Mouse (Mus musculus) kidney, embryonic 14.5 days (tissue): ENCODE results near the gene Chpf. TPM values are rescaled to one million over a fixed set of nuclear protein-coding genes. Genes with fewer than 3 reads are reported as not detected.

ENCODE experiments used
- ATAC-seq: fragments of 200-750 bp; cut with Nextera tagmentation; 2 replicates; pipeline ENCODE4 v1.8.0; 2017; ENCODE audit warnings: moderate number of reproducible peaks, mild to moderate bottlenecking, moderate TSS enrichment, moderate library complexity; ENCODE audit not compliant: low FRiP score, low TSS enrichment
- H3K27ac ChIP-seq: fragments of 300-500 bp; sonication (generic); 2 replicates; pipeline ENCODE4 v1.5.1; 2014; ENCODE audit warnings: low read depth, mild to moderate bottlenecking, low read length, moderate library complexity, mixed read lengths
- H3K27me3 ChIP-seq: fragments of 300-500 bp; sonication (generic); 2 replicates; pipeline ENCODE4 v1.6.1; 2014; ENCODE audit warnings: mild to moderate bottlenecking, low read length; ENCODE audit not compliant: control insufficient read depth, insufficient read depth
- H3K36me3 ChIP-seq: fragments of 300-500 bp; sonication (generic); 2 replicates; pipeline ENCODE4 v1.6.1; 2014; ENCODE audit warnings: low read length, mixed read lengths; ENCODE audit not compliant: control insufficient read depth, insufficient read depth
- H3K4me1 ChIP-seq: fragments of 300-500 bp; sonication (generic); 2 replicates; pipeline ENCODE4 v1.6.1; 2014; ENCODE audit warnings: low read length, mixed read lengths; ENCODE audit not compliant: control insufficient read depth, insufficient read depth
- H3K4me2 ChIP-seq: fragments of 300-500 bp; sonication (generic); replicated peaks from 2 replicates; pipeline ENCODE4 v1.6.1; 2014; ENCODE audit warnings: low read depth, mild to moderate bottlenecking, low read length
- H3K4me3 ChIP-seq: fragments of 300-500 bp; sonication (generic); 2 replicates; pipeline ENCODE4 v1.5.1; 2014; ENCODE audit warnings: mild to moderate bottlenecking, low read length
- H3K9ac ChIP-seq: fragments of 300-500 bp; sonication (generic); 2 replicates; pipeline ENCODE4 v1.6.1; 2014; ENCODE audit warnings: low read depth, mild to moderate bottlenecking, low read length, moderate library complexity
- H3K9me3 ChIP-seq: fragments of 300-500 bp; sonication (generic); 2 replicates; pipeline ENCODE4 v1.6.1; 2016; ENCODE audit warnings: low read length; ENCODE audit not compliant: control insufficient read depth
- WGBS: fragments of 180-500 bp; shearing (Covaris S2); extraction: QIAGEN DNeasy Blood & Tissue Kit; methylation state at CpG from one replicate; pipeline ENCODE4 v1.1.7; 2014; 5-methylcytosine and 5-hydroxymethylcytosine counted together
- polyA plus RNA-seq: library from polyadenylated mRNA; unstranded; fragments of >200 nt; fragmentation: Nextera tagmentation; extraction: Ambion mirVana; gene quantifications from 2 replicates; pipeline ENCODE4 v1.2.1, GENCODE M21; 2014

The Chpf gene
- polyA plus RNA-seq, 1 experiment from 2014 or later = 41.4 TPM

GRCm38 (mm10) chr1:75487040-75487404 is 7.9 kb upstream of the Chpf start:
- peak overlapping the region; percentile 82 for H3K4me2 ChIP-seq
- 3% methylated on average over 13 of the region's 13 CpGs for WGBS
- H3K9me3 ChIP-seq = no peaks in the 10 kb centered on the region
- ATAC-seq = peak; percentile 14
- peaks cover 4% of the 10 kb centered on the region; the same call in 1 of the 2 replicates for H3K4me1 ChIP-seq
- peak overlapping the region; percentile 52 for H3K4me3 ChIP-seq
- H3K27me3 ChIP-seq = peaks cover 53% of the 10 kb centered on the region
- H3K27ac ChIP-seq = no peak overlapping the region
- peaks cover 21% of the 10 kb centered on the region for H3K36me3 ChIP-seq
- H3K9ac ChIP-seq = peak overlapping the region; percentile 45

- Histone ChIP-seq H3K4me2 (peak overlapping the region; percentile 82; the same call in 1 of the 2 replicates), H3K9ac (no peak overlapping the region), H3K36me3 (peaks cover 18% of the 10 kb centered on the region), H3K4me3 (peak overlapping the region; percentile 52; the same call in 1 of the 2 replicates), H3K27me3 (peaks cover 57% of the 10 kb centered on the region), H3K27ac (no peak overlapping the region), H3K9me3 (no peaks in the 10 kb centered on the region), H3K4me1 (peaks cover 4% of the 10 kb centered on the region; the same call in 1 of the 2 replicates)
- WGBS = 5% methylated on average over 24 of the region's 24 CpGs
- no peak for ATAC-seq
These were observed 7.5 kb upstream of the Chpf start for GRCm38 (mm10) chr1:75486561-75486960.

DNA sequence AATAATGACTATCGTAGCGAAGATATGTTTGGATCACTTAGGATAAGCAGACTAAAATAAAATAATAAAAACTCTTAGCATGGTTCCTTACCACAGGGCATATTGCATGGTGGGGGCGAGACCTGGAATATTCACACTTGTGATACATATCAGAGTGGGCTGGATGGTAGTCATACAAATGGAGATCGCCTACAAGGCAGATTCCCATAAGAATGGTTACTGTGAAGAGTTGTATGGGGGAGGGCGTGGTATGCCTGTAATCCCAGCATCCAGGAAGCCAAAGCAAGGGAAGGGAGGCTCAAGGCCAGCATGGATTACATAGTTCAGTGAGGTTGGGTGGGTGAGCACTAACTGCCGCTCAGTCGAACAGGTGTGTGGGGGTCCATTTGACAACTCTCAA is 1.6 kb upstream of the Chpf start:
- peaks cover 14% of the 10 kb centered on the region for H3K4me1 ChIP-seq
- ATAC-seq = no peak
- no peak overlapping the region for H3K27ac ChIP-seq
- WGBS = 85% methylated on average over 7 of the region's 7 CpGs
- peaks cover 11% of the 10 kb centered on the region for H3K36me3 ChIP-seq
- no peak overlapping the region for H3K9ac ChIP-seq
- H3K4me3 ChIP-seq = no peak overlapping the region
- H3K27me3 ChIP-seq = peaks cover 45% of the 10 kb centered on the region
- no peaks in the 10 kb centered on the region for H3K9me3 ChIP-seq
- H3K4me2 ChIP-seq = no peak overlapping the region

- Histone ChIP-seq H3K27ac (no peak overlapping the region), H3K4me1 (peaks cover 14% of the 10 kb centered on the region), H3K4me3 (peak overlapping the region; percentile 80), H3K4me2 (peak overlapping the region; percentile 84), H3K36me3 (peaks cover 18% of the 10 kb centered on the region), H3K9ac (no peak overlapping the region; the same call in 1 of the 2 replicates), H3K9me3 (no peaks in the 10 kb centered on the region), H3K27me3 (peaks cover 40% of the 10 kb centered on the region)
- 14% methylated on average over 13 of the region's 13 CpGs for WGBS
- no peak for ATAC-seq
These were observed 929 bp upstream of the Chpf start for GRCm38 (mm10) chr1:75480036-75480435.

DNA sequence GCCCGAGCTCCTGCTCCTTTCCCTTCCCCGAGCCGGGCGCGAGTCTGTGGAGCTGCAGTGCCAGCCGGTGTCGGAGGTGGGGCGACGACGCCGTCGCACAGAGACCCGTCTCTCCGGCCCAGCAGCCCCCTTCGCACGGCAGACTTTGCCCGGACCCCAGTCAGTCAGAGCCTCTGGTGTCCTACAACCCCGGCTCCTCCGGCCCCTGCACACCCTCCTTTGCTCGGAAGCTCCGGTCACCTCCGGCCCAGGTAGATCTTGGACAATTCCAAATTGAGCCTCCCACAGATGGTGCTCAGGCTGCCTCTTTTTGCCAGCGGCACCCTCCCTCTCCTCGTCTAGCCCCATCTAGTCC is 505 bp upstream of the Chpf start:
- peak overlapping the region; percentile 80 for H3K4me3 ChIP-seq
- no peak; the same call in 1 of the 2 replicates for ATAC-seq
- H3K9ac ChIP-seq = no peak overlapping the region; the same call in 1 of the 2 replicates
- H3K9me3 ChIP-seq = no peaks in the 10 kb centered on the region
- peak overlapping the region; percentile 84 for H3K4me2 ChIP-seq
- WGBS = 2% methylated on average over 24 of the region's 24 CpGs
- H3K4me1 ChIP-seq = peaks cover 14% of the 10 kb centered on the region
- H3K36me3 ChIP-seq = peaks cover 23% of the 10 kb centered on the region
- H3K27ac ChIP-seq = no peak overlapping the region
- H3K27me3 ChIP-seq = peaks cover 36% of the 10 kb centered on the region

- Histone ChIP-seq H3K27ac (peak overlapping the region; percentile 71), H3K9me3 (no peaks in the 10 kb centered on the region), H3K36me3 (peaks cover 34% of the 10 kb centered on the region), H3K4me3 (peak overlapping the region; percentile 80), H3K27me3 (peaks cover 26% of the 10 kb centered on the region), H3K4me1 (peaks cover 14% of the 10 kb centered on the region), H3K4me2 (peak overlapping the region; percentile 84), H3K9ac (peak overlapping the region; percentile 74)
- 1% methylated on average over 13 of the region's 25 CpGs for WGBS
- no peak for ATAC-seq
These were observed 610 bp downstream of the Chpf start for GRCm38 (mm10) chr1:75478497-75478896.

- 53% methylated on average over 3 of the region's 3 CpGs for WGBS
- peak overlapping the region; percentile 84 for H3K4me2 ChIP-seq
- ATAC-seq = no peak
These were observed 1.2 kb downstream of the Chpf start for GRCm38 (mm10) chr1:75477966-75478290.

GRCm38 (mm10) chr1:75477264-75477965 is 1.7 kb downstream of the Chpf start:
- H3K9ac ChIP-seq = no peak overlapping the region; the same call in 1 of the 2 replicates
- peak overlapping the region; percentile 80; the same call in 1 of the 2 replicates for H3K4me3 ChIP-seq
- peaks cover 41% of the 10 kb centered on the region for H3K36me3 ChIP-seq
- peaks cover 22% of the 10 kb centered on the region for H3K27me3 ChIP-seq
- peaks cover 14% of the 10 kb centered on the region for H3K4me1 ChIP-seq
- peak overlapping the region; percentile 84 for H3K4me2 ChIP-seq
- H3K9me3 ChIP-seq = no peaks in the 10 kb centered on the region
- H3K27ac ChIP-seq = no peak overlapping the region
- 0 out of 2 replicates have a peak, but pooled peaks have one; percentile 1 for ATAC-seq
- WGBS = 11% methylated on average over 35 of the region's 35 CpGs

More at GRCm38 (mm10) chr1:75477966-75478290, 1.2 kb downstream of the Chpf start:
- H3K9ac ChIP-seq = peak overlapping the region; percentile 74; the same call in 1 of the 2 replicates
- no peaks in the 10 kb centered on the region for H3K9me3 ChIP-seq
- peaks cover 14% of the 10 kb centered on the region for H3K4me1 ChIP-seq
- no peak overlapping the region for H3K27ac ChIP-seq
- peak overlapping the region; percentile 80 for H3K4me3 ChIP-seq
- peaks cover 39% of the 10 kb centered on the region for H3K36me3 ChIP-seq
- peaks cover 22% of the 10 kb centered on the region for H3K27me3 ChIP-seq

GRCm38 (mm10) chr1:75476441-75476840 is 2.7 kb downstream of the Chpf start:
- Histone ChIP-seq H3K4me3 (no peak overlapping the region), H3K4me1 (peaks cover 14% of the 10 kb centered on the region), H3K9me3 (no peaks in the 10 kb centered on the region), H3K4me2 (no peak overlapping the region), H3K27me3 (peaks cover 17% of the 10 kb centered on the region), H3K36me3 (peaks cover 41% of the 10 kb centered on the region), H3K27ac (no peak overlapping the region), H3K9ac (no peak overlapping the region)
- no peak for ATAC-seq
- 90% methylated on average over 11 of the region's 11 CpGs for WGBS
